Mouse (Mus musculus) neutrophil, adult 5-6 weeks (primary cell): ENCODE results near the gene Ganc. TPM values are rescaled to one million over a fixed set of nuclear protein-coding genes. Genes with fewer than 3 reads are reported as not detected.

Source experiments
- ATAC-seq: fragments of 151-379, 151-347 bp; 2 replicates; pipeline ENCODE4 v1.8.0; 2017; ENCODE audit warnings: mild to moderate bottlenecking, moderate TSS enrichment; ENCODE audit not compliant: insufficient number of reproducible peaks, poor library complexity, low FRiP score, severe bottlenecking; ENCODE audit errors: extremely low read depth
- total RNA-seq: library from RNA; stranded (forward); fragments of 200-1000 nt; gene quantifications from 2 replicates; pipeline ENCODE4 v1.2.3, GENCODE M21; 2017

The Ganc gene
- total RNA-seq, result 44.0 and 64.7 TPM in 2 replicates

GRCm38 (mm10) chr2:120403653-120403985 lies at the start of gene Ganc:
TSS of gene Ganc (plus strand) at chr2:120403896.
- ATAC-seq, result no peak

DNA sequence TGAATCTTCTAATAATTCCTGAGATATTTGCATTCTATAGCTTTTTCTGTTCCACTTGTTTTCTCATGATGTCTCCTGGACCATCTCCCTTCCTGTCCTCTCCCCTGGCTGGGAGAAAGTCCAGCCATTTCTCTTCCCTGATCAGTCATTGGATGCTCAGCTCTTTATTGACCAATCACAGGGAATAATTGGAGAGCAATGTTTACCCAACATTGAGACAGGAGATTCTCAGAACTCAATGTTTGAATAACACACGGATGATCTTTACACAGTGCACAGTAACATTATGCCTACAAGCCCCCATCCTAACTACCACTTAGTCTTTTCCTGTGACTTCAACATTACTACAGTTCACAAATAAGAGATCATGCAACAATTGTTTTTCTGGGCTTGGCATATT lies 43.3 kb upstream of the Ganc start:
- ATAC-seq, result no peak

DNA sequence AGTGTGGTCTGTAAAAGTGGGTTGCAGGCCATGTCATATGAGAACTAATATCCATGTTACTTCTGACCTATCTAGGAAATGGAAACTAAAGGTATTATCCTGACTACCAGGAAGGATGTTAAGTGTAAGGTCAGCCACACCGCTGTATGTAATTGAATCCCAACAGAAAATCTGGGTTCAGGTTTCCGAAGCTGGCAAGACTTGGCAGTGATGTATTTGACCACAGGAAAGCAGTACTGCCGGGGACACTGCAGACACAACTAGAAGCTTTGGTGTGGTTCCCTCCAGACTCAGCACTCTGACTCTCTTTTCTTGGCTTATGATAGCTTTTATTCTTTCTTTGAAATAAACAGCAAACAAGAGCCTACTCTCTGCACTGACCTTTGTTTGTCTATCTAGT lies 37.2 kb upstream of the Ganc start:
- ATAC-seq, result no peak

DNA sequence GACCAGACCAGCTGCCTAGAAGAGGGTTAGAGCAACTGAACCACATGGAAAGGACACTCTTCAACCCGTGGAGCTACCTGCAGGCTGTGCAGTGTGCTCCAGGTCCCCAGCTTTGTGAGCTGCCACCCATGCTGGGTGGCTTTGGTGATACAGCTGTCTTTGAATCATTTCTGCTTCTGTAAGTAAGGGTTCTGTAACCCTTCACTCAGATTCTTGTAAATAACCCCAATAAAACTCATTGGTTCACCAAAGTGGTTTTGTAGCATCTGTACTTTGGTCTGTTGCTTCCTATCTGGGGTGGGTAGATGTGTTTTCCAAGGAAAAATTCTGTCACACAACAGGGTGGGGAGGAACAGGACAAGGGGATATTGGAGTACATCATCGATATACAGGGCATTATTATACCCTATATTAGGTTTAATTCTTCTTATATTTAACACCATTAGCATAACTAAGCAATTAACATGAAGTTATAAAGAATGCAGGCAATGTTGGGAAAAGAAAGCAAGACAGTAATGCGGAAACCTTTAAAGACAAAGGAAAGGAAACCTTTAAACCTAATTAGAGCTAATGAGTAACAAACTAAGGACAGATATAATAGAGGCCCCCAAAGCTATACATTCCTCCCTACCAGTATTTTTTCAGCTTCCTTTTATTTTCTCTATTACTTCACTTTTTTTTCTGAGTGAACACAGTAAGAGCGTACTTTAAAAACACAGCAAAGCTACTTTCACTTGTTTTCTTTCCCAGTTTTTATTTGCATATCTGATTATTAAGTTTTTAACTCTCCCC lies 36.1 kb upstream of the Ganc start:
- no peak for ATAC-seq

DNA sequence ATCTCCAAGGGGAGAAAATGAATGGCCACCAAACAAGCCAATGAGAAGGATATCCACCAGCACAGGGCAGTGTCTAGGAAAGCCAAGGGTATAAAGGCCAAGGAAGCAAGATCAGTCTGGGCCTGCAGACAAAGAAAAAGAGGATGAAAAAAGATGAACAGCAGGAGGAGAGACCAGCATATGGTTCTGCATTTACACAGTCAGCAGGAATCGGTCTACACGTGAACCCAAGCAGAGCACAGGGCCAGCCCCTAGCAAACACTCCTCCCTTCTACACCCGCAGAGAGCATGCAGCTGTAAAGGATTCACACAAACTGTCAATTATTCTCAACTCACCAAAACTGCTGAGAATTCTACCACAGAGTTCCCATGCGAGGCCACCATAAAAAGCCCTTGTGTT lies 29.8 kb upstream of the Ganc start:
- no peak for ATAC-seq

DNA sequence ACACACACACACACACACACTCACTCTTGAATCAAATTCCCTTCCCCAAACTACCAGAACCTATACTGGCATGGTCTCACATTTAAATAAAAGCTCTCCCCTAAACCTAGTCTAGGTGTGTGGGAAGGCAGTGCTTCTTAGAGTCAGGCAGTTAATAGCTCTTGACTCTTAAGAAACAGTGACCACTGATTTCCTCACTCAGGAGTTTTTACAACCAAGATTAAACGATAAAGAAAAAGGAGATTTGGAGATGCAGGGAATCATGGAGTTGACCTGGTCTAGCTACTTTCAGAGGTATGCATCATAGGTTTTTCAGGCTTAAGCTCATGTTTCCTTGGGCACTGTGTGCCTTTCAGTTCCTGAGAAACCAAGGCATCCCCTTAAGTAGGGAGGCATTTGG lies 17.4 kb upstream of the Ganc start:
- ATAC-seq, result no peak

DNA sequence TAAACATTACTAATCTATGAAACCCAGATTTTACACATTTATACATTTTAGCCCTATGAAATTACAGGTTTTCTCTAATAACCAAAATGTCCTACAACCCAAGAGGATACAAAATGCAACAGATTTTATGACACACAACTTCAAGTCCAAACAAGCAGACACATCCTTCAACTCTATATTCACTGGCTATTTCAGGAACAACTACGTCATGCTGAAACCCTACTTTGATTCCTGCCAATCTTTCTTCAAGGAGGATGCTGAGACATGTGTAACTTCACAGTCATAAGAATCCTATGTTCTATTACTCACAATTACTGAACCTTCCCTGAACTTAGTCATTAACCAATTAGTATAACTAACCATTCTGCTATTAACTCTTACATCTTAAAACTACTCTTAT lies 16.4 kb upstream of the Ganc start:
- ATAC-seq, result no peak

DNA sequence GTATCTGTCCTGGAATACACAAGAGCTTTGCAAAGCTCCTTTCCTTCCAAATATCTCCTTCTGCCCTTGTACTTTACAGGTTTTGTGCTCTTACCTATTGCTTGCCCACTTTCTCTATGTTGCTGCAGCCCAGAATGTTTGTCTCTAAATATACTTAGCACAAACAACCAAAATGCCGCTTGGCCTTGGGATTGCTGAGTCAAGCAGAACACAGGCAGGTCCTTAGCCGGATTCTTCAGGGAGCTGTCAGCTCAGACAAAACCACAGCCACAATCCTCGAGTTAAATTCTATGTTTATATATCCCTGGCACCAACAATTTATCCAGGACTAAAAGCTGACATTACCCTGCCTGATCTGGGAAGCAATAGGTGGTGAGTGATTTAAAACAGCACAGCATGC lies 14.3 kb upstream of the Ganc start:
- no peak for ATAC-seq

- no peak for ATAC-seq
These were observed 12.8 kb upstream of the Ganc start for GRCm38 (mm10) chr2:120390934-120391333.

DNA sequence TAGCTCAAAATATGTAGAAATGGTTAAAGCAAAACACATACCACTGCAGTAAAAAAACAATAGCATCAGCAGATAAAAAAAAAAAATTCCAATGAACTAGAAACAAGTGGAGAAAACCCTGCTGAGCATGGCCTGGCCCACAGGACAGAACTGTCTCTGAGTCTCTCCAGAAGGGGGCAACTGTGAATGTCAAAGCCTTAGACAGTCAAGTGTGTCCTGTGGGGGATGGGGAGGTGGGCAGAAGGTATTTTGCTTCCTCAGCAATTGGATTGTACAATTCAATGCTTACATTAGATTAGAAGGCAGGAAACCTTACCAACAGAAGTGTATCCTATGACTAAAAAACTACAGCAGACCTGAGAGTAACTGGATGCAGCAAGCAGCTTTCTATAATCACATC lies 11.3 kb upstream of the Ganc start:
- ATAC-seq, result no peak

GRCm38 (mm10) chr2:120397951-120398350 lies 5.7 kb upstream of the Ganc start:
- ATAC-seq, result no peak

DNA sequence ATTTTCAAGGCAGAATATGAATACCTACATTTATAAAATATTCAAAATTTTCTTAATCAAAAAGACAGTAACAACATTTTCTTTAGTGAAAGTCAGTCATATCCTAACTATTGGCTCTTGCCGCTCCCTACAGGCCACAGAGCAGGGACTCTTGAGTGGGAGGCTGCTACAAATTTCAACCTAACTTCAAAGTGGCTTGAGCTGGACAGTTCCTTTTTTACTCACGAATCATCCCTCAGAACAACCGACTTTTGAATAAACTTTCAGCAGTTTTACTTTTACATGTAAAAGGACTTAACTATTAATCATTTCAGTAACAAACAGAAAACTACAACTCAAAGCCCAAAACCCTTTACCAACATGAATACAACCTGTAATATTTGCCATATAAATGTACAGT lies 883 bp upstream of the Ganc start:
- ATAC-seq, result no peak

DNA sequence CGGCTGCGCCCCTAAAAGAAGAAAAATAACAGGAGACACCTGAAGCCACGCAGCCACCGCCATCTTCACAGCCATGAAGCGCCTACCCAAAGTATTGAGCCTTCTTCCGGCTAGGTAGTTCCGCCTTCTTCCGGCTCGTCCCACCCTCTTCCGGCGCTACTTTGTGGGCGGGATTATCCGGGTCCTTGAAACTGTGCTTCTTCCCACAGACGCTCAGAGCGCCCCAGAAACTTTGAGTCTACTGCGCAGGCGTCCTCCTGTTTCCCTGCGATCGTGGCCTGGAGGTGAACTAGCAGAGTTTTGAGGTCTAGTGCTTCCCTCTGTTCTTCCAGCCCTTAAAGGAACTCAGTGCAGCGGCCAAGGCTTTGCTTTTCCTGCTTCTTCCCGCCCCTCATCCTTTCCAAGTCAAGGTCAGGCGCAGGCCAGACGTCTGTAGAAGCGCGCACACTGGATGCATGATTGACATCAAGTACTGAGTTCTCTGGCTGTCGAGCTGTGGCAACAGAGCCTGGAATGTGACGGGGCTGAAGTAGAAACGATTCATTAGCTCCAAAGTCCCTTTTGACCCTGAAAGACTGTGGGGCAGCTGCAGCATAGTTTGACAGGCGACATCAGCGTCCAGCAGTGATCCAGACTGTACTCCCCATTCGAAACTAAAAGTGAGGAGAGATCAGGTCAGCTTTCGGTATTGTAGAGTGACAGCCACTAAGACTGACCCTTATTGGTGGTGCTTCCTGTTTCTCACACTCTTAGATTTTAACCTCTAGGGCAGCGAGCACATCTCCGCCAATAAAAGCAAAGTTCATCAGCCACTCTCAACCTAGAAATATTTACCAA lies 508 bp downstream of the Ganc start, which contains the start of gene Tmem87a:
Gene Tmem87a, minus strand, starts transcription at position 128 of the 837 bp plus-strand sequence.
- ATAC-seq, result peak; percentile 98

DNA sequence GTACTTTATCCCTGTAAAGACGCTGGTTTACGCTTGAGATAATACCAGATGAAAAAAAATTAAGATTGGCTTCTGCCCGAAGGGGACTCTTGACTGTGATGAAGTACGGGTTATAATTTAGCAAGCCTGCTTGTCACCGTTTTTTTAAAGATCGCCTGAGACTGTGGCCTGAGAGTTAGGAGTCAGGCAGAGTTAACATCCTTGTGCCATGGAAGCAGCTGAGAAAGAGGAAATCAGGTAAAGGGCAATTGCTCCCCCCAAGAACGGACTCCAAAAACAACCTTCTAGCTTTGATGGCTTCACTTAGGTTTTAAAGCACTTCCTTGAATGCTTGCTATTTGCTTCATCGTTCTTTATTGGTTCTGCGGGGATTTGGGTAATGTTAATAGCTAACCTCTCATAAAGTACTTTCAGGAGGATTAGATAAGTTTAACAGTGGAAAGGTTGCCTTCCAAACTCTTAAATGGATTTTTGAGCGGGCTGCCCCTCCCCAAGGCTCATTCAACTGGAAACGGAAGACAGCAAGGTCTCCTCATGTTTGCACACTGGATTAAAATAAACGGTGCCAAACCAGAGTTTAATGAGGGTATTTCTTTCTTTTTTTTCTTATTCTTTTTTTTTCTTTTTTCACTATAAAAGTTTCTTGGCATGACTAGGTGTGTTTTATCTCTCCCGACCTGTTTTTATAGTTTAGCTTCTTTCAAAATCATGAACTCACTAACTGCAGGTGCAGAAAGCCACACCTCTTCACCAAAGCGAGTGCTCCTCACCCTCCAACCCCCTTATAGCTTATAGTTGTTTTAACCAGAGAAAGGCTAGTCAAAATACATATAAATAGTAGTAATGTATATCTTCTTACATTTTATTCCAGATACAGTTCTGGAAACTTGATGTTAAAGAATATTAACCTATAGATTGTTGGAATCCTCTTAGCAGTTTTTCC lies 1.4 kb downstream of the Ganc start:
- ATAC-seq, result no peak

DNA sequence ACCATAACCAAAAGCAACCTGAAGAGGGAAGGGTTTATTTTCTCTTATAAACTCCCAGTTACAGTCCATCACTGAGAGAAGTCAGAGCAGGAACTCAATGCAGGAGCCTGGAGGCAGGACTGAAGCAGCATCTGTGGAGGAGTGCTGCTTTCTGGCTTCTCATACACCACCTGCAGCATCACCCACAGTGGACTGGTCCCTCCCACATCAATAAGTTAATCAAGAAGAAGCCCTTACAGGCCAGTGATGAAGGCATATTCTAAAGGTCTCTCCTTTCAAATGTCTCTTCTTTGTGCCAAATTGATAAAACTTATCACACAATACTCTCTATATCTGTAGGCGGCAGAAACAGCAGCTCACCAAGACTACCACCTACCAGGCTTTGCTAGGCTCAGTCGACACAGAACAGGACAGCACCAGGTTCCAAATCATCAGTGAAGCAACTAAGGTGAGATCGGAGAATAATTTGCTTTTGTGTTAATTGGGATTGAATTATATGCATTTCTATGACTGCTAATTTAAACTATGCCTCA lies 7.5 kb downstream of the Ganc start:
- no peak for ATAC-seq

DNA sequence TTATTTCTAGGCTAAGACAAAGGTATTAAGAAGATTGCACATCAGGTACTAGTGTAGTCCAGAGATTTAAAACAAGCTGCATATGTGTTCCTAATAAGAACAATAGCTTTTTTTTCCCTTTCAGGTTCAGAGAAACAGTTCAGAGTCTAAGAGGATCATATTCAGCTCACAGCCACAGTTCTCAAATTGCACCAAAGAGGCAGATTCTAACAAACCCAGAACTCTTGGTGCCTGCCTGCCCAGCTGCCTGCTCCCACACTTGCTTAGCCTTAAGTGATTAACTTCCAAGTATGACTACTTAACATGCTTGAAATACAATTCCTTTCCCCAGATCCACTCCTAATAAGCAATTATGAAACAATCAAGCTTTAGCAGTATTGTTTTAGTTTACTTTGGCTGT lies 10.4 kb downstream of the Ganc start:
- ATAC-seq, result no peak

GRCm38 (mm10) chr2:120414738-120415414 lies 11.2 kb downstream of the Ganc start:
- no peak for ATAC-seq

- ATAC-seq, result no peak
These were observed 20.7 kb downstream of the Ganc start for GRCm38 (mm10) chr2:120424386-120424785.

GRCm38 (mm10) chr2:120444486-120444885 lies 40.8 kb downstream of the Ganc start:
- ATAC-seq, result no peak
